ENCODE assay signal across 16 mouse cellular contexts in genomic region chr5:115666366-115667065, GRCm38 (mm10). TPM values are rescaled to one million over a fixed set of nuclear protein-coding genes. Genes with fewer than 3 reads are reported as not detected.
DNase-seq lines count a peak whose midpoint lies in the region; ATAC-seq and TF ChIP-seq lines count a peak whose summit lies in the region.
"Had no signal": no experiment of that assay in that cellular context is flagged by ENCODE, and none has a peak within 500 bp of the region (broad histone marks: within the 10 kb centered on the region; RNA-seq: fewer than 3 reads in every experiment).

No protein-coding gene starts in this region.

- H3K9me3 ChIP-seq in midbrain, embryonic 13.5 days, result no peaks in the 10 kb centered on the region
- H3K9me3 ChIP-seq in midbrain, embryonic 11.5 days (ENCODE audit: control insufficient read depth, low read length), result no peaks in the 10 kb centered on the region
- H3K9me3 ChIP-seq in stomach, postnatal 0 days (ENCODE audit: control insufficient read depth, low read length), result no peaks in the 10 kb centered on the region
- H3K9me3 ChIP-seq: embryonic facial prominence, embryonic 12.5 days had no signal

- H3K4me1 ChIP-seq in midbrain, embryonic 13.5 days (replicated peaks), result peaks cover 15% of the 10 kb centered on the region
- peaks cover 11% of the 10 kb centered on the region for H3K4me1 ChIP-seq in midbrain, embryonic 11.5 days (ENCODE audit: control insufficient read depth, insufficient read depth, low read length)
- no peaks in the 10 kb centered on the region for H3K4me1 ChIP-seq in stomach, postnatal 0 days (replicated peaks; ENCODE audit: control insufficient read depth, insufficient read depth)
- H3K4me1 ChIP-seq: embryonic facial prominence, embryonic 12.5 days had no signal

- 0 out of 2 replicates have a peak overlapping the region, but pooled peaks have one; percentile 21 for H3K27ac ChIP-seq in midbrain, embryonic 13.5 days
- H3K27ac ChIP-seq in midbrain, embryonic 11.5 days (ENCODE audit: low read depth, low read length), result no peak overlapping the region
- H3K27ac ChIP-seq in stomach, postnatal 0 days (replicated peaks), result no peak overlapping the region
- H3K27ac ChIP-seq: embryonic facial prominence, embryonic 12.5 days had no signal

- no peak for TF ChIP-seq CTCF in stomach, postnatal 0 days (IDR thresholded peaks at IDR 0.05; ENCODE audit: low read depth)

- no peak for DNase-seq in frontal cortex, postnatal 14 days (ENCODE audit: low spot score in 2 of 2)
- DNase-seq in midbrain, embryonic 11.5 days (ENCODE audit: low spot score, missing footprints), result no peak
- peak; percentile 75 to 83 for DNase-seq in cerebellum, postnatal 14 days
- DNase-seq in stomach, postnatal 0 days (ENCODE audit: low spot score), result peak; percentile 4
- no peak for DNase-seq in left cerebral cortex, adult 18-20 months (ENCODE audit: low spot score in 2 of 2)
- DNase-seq: B cell, adult 2 months; heart, postnatal 4 days; lung, postnatal 10 days; spleen, adult 18-20 months; thymus, adult 2 months had no signal

- TF ChIP-seq EP300 in stomach, postnatal 0 days (optimal IDR thresholded peaks at IDR 0.05), result no peak

- H3K36me3 ChIP-seq in midbrain, embryonic 13.5 days, result peaks cover 17% of the 10 kb centered on the region
- no peaks in the 10 kb centered on the region for H3K36me3 ChIP-seq in midbrain, embryonic 11.5 days (ENCODE audit: control insufficient read depth, insufficient read depth, low read length)
- no peaks in the 10 kb centered on the region for H3K36me3 ChIP-seq in stomach, postnatal 0 days (ENCODE audit: control insufficient read depth, insufficient read depth, low read length)
- H3K36me3 ChIP-seq: embryonic facial prominence, embryonic 12.5 days; G1E had no signal

- H3K9ac ChIP-seq in midbrain, embryonic 13.5 days (replicated peaks), result no peak overlapping the region
- no peak overlapping the region for H3K9ac ChIP-seq in midbrain, embryonic 11.5 days (ENCODE audit: low read length)
- H3K9ac ChIP-seq in stomach, postnatal 0 days (ENCODE audit: low read length), result no peak overlapping the region
- H3K9ac ChIP-seq: embryonic facial prominence, embryonic 12.5 days had no signal

- no peaks in the 10 kb centered on the region for H3K27me3 ChIP-seq in midbrain, embryonic 13.5 days
- H3K27me3 ChIP-seq in midbrain, embryonic 11.5 days (ENCODE audit: control insufficient read depth, insufficient read depth, low read length), result no peaks in the 10 kb centered on the region
- H3K27me3 ChIP-seq in stomach, postnatal 0 days (ENCODE audit: control insufficient read depth, insufficient read depth, low read length), result no peaks in the 10 kb centered on the region

- peak; percentile 68; the same call in 1 of the 2 replicates for ATAC-seq in frontal cortex, adult (ENCODE audit: low TSS enrichment)
- no peak for ATAC-seq in midbrain, embryonic 13.5 days
- no peak for ATAC-seq in midbrain, embryonic 11.5 days (ENCODE audit: low FRiP score)
- ATAC-seq in stomach, postnatal 0 days (ENCODE audit: low FRiP score, low TSS enrichment), result no peak
- no peak for ATAC-seq in megakaryocyte-erythroid progenitor cell, adult 5-6 weeks (replicated peaks; ENCODE audit: low FRiP score, low TSS enrichment, poor library complexity, severe bottlenecking)

- WGBS in midbrain, embryonic 13.5 days, result 60% methylated on average over 8 of the region's 8 CpGs
- 72% methylated on average over 8 of the region's 8 CpGs for WGBS in midbrain, embryonic 11.5 days
- 54% methylated on average over 8 of the region's 8 CpGs for WGBS in stomach, postnatal 0 days

- no peak overlapping the region for H3K4me2 ChIP-seq in midbrain, embryonic 13.5 days (replicated peaks)
- no peak overlapping the region for H3K4me2 ChIP-seq in midbrain, embryonic 11.5 days
- no peak overlapping the region for H3K4me2 ChIP-seq in stomach, postnatal 0 days (replicated peaks; ENCODE audit: low read depth)
- H3K4me2 ChIP-seq: embryonic facial prominence, embryonic 12.5 days; liver, embryonic 11.5 days had no signal

- H3K4me3 ChIP-seq in midbrain, embryonic 13.5 days (replicated peaks), result no peak overlapping the region
- no peak overlapping the region for H3K4me3 ChIP-seq in midbrain, embryonic 11.5 days (ENCODE audit: low read depth, low read length)
- H3K4me3 ChIP-seq in stomach, postnatal 0 days (ENCODE audit: low read depth, low read length), result no peak overlapping the region
- H3K4me3 ChIP-seq: embryonic facial prominence, embryonic 12.5 days had no signal

RNA-seq across cellular contexts. Expression of gene Rab35, which starts 34.8 kb away (rescaled TPM):
- 13.1 and 16.8 TPM in 2 replicates for polyA plus RNA-seq in midbrain, embryonic 13.5 days (2015; fragmentation: Nextera tagmentation; extraction: Ambion mirVana)
- 19.4 and 19.6 TPM in 2 replicates for polyA plus RNA-seq in midbrain, embryonic 11.5 days (2014; fragmentation: Nextera tagmentation; extraction: Ambion mirVana)
- 20.0 and 20.3 TPM in 2 replicates for polyA plus RNA-seq in stomach, postnatal 0 days (2015; fragmentation: Nextera tagmentation; extraction: Ambion mirVana)
- 100 to 1,000 TPM; 108 TPM for total RNA-seq in left cerebral cortex, adult 18-20 months (2021)
- total RNA-seq in megakaryocyte-erythroid progenitor cell, adult 5-6 weeks (2014; fragmentation: Nextera tagmentation), result 51.4 and 53.5 TPM in 2 replicates
- total RNA-seq in megakaryocyte-erythroid progenitor cell, adult 5-6 weeks (2017), result 34.2 and 36.4 TPM in 2 replicates

Comparison
In these comparisons a context has a peak if more than half of its experiments do, and no peak if none do; other contexts are left out.
1. DNase-seq: peak in cerebellum, postnatal 14 days (2 of 2) and stomach, postnatal 0 days (single experiment); none in frontal cortex, postnatal 14 days (0 of 2), midbrain, embryonic 11.5 days (single experiment) and left cerebral cortex, adult 18-20 months (0 of 2).